Mouse (Mus musculus): Measurements from ENCODE around the gene Ifrd1. TPM values are rescaled to one million over a fixed set of nuclear protein-coding genes. Genes with fewer than 3 reads are reported as not detected.
A peak's percentile ranks its signal among the peaks of the same experiment; 100 is the strongest.
"Not testable (repeated sequence)": the region's sequence is repeated elsewhere in the genome, so short reads cannot be mapped to it uniquely, and the experiment has no call there.

Ifrd1 gene
- 135 and 150 TPM in 2 replicates for total RNA-seq (2015)
- total RNA-seq (2017), result 99.7 and 100 TPM in 2 replicates

GRCm38 (mm10) chr12:40248454-40249180, at the start of gene Ifrd1:
Gene Ifrd1 (minus strand): TSS chr12:40248504.
- ATAC-seq (ENCODE audit: poor library complexity, severe bottlenecking), result peak; percentile 77

DNA sequence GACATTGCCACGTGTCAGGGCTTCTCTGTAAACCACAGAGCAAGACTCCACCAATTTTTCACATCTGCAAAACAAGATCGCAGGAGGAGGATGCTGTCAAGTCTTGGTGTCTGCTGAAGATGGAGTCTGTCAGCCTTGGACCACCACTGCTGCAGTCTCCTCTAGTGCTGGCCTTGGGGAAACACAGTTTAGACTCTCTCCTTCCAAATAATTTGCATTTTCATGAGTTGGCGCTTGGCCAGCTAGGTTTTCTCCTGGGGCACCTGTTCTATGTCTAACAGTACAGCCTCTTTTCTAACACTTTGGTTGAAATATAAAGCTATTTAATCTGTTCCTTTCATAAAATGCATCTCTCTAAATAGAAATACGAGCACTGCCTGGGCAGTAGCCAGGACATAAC, 38.2 kb upstream of the Ifrd1 start:
- no peak for ATAC-seq (ENCODE audit: poor library complexity, severe bottlenecking)

DNA sequence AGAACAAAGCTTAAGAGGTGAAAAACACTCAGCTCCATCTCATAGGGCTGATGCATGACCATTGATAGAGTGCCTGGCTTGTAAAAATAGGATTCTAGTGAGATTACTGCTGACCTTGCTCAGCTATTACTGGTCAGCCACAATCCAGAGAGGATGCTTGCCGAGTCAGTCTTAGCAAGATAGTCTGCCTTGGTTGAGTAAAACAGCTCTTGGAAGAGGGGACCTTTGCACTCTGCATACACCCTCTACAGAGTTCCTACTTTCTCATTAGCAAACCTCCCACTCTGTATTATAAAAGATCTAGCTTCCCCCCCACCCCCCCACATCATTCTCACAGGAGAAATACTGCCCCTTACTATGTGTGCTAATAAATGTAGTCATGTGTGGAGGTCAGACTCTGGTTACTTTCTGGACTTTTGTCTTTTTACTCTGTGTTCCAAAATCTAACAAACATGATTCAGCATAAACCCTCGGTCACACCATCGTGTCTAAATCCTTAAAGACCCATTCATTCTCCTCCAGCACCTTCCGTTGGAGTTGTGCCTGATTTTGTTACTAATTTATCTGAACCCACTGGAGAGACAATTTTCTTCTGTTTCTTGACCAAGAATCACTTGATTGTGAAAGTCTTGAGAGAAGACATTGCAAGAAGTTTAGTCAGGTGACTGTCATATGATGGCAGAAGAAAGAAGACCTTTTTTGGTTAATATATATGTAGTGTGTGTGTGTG, 32.5 kb upstream of the Ifrd1 start:
- no peak for ATAC-seq (ENCODE audit: poor library complexity, severe bottlenecking)

- ATAC-seq (ENCODE audit: poor library complexity, severe bottlenecking), result peak; percentile 88
These were observed 29.3 kb upstream of the Ifrd1 start for GRCm38 (mm10) chr12:40277581-40277980.

DNA sequence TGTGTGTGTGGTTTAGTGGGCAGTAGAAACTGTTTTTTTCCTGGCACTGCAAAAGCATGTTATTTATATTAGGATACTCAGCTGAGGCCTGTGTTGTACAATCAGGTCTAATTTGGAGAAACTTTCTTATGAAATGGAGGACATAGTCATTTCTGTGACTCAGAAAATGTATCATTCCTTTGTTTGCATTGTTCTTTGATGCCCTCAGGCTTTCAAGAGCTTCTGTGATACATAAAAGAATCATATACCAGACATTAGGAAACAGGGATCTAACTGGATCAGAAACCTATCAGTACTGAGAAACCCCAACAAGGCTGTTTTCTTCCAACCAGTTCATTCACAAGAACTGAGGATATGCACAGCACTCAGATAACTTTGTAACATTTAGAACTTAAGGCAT, 26.6 kb upstream of the Ifrd1 start:
- no peak for ATAC-seq (ENCODE audit: poor library complexity, severe bottlenecking)

- ATAC-seq (ENCODE audit: poor library complexity, severe bottlenecking), result peak; percentile 81
These were observed 25.0 kb upstream of the Ifrd1 start for GRCm38 (mm10) chr12:40273339-40273738.

DNA sequence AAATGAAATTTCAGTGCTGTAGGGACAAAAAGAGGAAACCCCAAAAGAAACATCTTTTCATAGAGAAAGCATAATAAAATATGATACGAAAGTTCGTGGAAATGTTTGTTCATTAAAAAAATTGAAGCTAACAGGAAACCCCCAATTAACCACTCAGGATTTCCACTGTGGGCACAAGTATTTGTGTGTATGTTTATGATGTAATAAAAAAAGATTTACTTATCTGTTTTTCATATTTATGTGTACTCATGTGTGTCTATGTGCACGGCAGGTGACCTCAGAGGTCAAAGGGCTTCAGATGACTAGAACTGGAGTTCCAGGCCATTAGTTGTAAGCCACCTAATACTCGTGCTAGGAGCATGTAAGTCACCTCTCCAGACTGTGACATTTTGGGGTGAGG, 24.4 kb upstream of the Ifrd1 start:
- no peak for ATAC-seq (ENCODE audit: poor library complexity, severe bottlenecking)

DNA sequence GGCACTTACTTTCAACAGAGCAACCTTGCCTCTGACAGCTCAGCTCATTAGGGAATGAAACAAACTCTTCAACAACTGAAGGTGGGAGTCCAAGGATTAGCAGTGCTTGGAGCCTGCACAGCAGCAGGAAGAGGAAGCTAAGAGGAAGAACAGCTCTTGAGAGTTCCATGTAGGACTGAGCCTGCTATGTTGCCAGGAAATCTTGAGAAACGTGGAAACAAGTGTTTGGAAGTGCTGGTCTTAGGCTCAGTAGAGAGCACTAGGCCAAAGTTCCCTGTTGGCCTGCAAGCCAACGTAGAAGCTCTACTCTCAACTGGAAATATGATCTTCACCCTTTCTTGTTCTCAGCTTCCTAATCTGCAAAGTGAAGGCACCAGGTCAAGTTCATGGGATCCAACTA, 20.0 kb upstream of the Ifrd1 start:
- ATAC-seq (ENCODE audit: poor library complexity, severe bottlenecking), result no peak

DNA sequence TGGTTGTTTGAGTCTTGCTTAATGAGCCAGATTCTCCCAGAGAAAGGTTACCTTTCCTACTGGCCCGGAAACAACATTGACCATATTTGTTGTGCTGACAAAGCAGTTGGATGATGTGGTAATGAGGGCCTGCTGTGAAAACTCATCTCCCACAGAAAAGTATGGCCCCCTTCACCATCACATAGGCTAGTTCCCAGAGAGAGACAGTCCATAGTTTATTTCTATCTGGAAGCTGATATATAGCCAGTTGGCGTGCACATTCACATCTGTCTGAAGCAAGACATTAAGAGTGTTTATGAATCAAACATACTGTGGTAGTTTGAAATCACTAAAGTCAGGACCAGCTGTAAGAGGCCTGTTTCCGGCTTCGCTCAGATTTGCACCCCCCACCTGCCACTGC, 15.4 kb upstream of the Ifrd1 start:
- no peak for ATAC-seq (ENCODE audit: poor library complexity, severe bottlenecking)

GRCm38 (mm10) chr12:40263006-40263405, 14.7 kb upstream of the Ifrd1 start:
- no peak for ATAC-seq (ENCODE audit: poor library complexity, severe bottlenecking)

DNA sequence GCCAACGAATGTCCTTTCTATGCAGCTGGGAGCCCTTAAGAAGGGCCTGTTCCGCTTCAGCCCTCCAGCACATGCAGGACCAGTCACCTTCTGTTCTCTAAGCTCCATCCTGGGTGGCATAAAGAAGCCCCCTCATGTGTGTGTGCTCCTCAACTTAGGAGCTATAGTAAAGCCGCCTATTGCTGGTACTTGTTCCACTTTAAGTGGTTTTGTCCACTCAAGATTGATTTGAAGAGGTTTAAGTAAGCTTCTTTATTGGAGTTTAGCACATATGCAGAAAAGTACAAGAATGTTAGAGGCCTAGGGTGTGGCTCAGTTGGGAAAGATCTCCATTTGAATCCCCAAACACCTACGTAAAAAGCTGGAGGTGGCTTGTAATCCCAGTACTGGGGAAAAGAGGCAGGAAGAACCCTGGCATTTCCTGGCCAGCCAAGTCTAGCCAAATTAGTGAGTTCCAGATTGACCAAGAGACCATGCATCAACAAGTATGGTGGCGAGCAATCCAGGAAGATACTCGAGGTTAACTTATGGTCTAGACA, 10.2 kb upstream of the Ifrd1 start:
- ATAC-seq (ENCODE audit: poor library complexity, severe bottlenecking), result no peak

DNA sequence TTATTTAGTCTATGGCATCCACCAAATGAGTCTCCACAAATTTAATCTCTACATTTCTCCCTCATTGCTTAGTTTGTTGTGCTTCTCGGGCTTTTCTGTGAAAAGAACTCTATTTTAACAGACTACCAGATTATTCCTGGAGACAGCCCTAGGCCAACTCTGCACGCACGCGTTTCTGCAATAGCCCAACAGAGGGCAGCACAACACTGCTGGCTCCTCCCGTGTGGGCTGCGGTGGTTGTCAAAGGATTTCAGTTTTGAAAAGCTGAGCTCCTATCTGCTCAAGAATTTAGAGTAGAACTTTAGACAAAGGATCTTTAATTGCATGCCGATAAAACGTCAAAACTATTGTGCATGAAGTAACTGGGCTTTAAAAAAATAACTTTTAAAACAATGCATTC, 8.9 kb upstream of the Ifrd1 start:
- peak; percentile 87 for ATAC-seq (ENCODE audit: poor library complexity, severe bottlenecking)

DNA sequence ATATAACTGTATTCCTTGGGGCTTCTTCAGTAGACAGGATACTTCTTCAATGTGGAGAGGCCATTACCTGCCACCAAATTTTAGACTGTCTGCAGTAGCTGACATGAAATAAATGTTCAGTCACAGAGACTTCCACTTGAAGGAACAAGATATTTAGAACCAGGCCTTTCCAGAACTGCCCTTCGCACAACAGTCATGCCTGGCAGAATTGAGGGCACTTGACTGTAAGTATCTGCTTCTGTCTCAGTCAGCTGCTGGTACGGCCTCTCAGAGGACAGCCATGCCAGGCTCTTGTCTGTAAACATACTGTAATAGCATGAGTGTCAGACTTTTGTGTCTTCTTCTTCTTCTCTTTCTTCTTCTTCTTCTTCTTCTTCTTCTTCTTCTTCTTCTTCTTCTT, 8.2 kb upstream of the Ifrd1 start:
- no peak for ATAC-seq (ENCODE audit: poor library complexity, severe bottlenecking)

- no peak for ATAC-seq (ENCODE audit: poor library complexity, severe bottlenecking)
These were observed 7.7 kb upstream of the Ifrd1 start for GRCm38 (mm10) chr12:40256033-40256432.

DNA sequence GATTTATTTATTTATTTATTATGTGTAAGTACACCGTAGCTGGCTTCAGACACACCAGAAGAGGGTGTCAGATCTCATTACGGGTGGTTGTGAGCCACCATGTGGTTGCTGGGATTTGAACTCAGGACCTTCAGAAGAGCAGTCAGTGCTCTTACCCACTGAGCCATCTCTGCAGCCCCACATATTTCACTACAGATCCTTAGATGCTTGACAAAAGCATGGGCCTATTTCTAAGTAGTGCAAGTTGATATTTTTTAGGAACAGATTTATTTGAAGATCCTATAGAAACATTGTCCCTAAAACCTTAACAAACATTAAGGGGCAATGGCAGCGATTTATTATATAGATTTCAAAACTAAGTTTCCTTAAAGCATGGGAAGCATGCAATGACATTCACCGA, 7.0 kb upstream of the Ifrd1 start:
- not testable (repeated sequence) for ATAC-seq (ENCODE audit: poor library complexity, severe bottlenecking)

DNA sequence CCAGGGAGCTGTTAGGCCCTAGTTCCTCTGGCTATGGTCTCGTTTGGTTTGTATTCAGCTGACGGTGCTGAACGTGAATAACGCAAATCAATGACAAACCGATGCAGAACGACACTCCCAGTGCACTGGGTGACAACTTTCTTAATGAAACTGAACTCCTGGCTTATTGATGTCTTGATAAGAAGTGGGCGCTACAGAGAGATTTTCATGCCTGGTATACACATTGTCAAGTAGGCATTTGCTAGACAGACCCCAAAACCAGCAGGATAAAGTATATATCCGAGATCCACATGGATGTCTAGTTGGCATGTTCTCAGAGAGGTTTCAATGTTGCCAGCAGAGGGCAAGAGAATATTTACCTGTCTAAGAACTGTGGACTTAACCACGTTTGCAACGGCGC, 6.4 kb upstream of the Ifrd1 start:
- ATAC-seq (ENCODE audit: poor library complexity, severe bottlenecking), result no peak

- peak; percentile 66 for ATAC-seq (ENCODE audit: poor library complexity, severe bottlenecking)
These were observed 4.9 kb upstream of the Ifrd1 start for GRCm38 (mm10) chr12:40253241-40253640.

DNA sequence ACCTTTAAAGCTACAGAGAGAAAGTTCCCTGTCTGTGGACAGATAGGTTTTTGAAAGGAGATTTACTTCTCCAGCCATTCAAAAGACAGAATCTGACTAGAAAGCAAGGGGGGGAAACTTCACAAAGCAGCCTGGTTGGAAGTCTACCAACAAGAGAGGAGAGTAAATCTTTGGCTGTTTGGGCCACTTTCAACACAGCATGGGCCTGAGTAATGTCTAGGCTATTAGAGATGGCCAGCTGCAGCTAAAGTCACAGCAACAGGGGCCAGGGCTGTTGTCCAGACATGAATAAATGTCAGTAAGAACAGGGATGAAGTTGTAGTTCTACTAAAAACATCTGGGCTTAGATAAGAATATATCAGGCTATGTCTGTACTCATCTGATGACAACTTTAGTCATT, 2.0 kb upstream of the Ifrd1 start:
- ATAC-seq (ENCODE audit: poor library complexity, severe bottlenecking), result no peak

GRCm38 (mm10) chr12:40247976-40248375, 328 bp downstream of the Ifrd1 start:
- peak; percentile 58 for ATAC-seq (ENCODE audit: poor library complexity, severe bottlenecking)

- no peak for ATAC-seq (ENCODE audit: poor library complexity, severe bottlenecking)
These were observed 920 bp downstream of the Ifrd1 start for GRCm38 (mm10) chr12:40247384-40247783.

DNA sequence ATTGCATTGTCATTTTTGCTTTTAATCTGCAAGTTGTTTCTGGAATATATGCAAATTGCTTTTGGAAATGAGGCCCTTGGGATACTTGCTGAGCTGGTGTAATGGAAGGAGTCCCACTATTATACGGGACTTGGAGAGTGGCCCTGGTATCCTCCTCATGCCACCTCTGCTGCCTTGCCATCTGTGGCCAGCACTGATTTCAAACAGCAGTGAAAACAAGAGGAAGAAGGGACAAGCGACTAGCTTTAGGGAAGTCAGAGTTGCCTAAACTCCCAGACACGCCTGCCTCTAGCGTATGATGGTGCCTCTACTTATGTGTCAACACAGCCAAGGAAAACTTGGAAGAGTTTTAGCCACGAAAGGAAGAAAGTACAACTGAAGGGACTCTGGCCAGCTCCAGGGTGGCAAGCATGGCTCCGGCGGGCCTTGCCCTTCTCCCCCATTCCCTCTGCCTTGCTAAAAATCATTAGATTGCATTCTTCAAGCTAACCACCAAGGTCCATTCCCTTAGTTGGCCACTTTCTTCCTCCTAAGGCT, 2.8 kb downstream of the Ifrd1 start:
- peak; percentile 53 for ATAC-seq (ENCODE audit: poor library complexity, severe bottlenecking)

DNA sequence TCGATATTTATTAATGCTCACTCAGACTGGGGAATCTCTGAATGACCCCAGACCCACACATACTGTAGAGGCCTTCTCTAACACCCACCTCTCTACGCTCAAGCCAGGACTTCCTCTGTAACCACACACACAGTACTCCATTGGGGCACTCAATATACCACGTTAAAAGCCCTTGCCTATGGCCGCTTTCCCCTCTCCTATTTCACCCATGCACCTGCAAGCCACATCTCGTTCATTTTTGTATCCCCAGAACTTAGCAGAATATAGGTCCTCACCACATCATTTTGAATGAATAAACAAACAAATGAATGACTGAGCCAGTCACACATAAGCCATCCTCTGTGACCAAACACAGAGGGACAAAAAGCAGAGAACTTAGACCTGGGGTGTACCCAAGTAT, 3.4 kb downstream of the Ifrd1 start:
- ATAC-seq (ENCODE audit: poor library complexity, severe bottlenecking), result no peak
